Mouse (Mus musculus): ENCODE measurements around the gene Mrpl49. TPM values are rescaled to one million over a fixed set of nuclear protein-coding genes. Genes with fewer than 3 reads are reported as not detected.
A peak's percentile ranks its signal among the peaks of the same experiment; 100 is the strongest.

The Mrpl49 gene
- polyA plus RNA-seq, 1 experiment from 2014 or later: 98.6 TPM

DNA sequence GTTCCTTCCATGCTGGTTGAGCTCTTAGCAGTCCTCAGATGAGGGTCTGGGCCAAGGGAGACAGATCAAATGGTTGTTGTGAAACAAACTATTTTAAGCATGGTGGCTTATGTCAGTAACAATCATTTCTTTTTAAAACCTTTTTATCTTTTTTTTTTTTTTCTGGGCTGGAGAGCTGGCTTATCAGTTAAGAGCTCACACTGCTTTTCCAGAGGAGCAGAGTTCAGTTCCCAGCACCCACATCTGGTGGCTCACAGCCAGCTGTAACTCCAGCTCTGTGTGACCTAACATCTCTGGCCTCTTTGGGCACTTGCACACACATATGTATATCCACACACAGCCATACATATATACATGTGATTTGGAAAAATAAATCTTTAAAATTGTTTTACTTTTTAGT is 19.9 kb downstream of the Mrpl49 start:
- no peaks in the 10 kb centered on the region for H3K4me1 ChIP-seq (ENCODE audit: control insufficient read depth, insufficient read depth, low read length)
- H3K9me3 ChIP-seq (ENCODE audit: control insufficient read depth, low read length): no peaks in the 10 kb centered on the region
- no peaks in the 10 kb centered on the region for H3K27me3 ChIP-seq (ENCODE audit: control insufficient read depth, insufficient read depth, low read length)
- H3K4me3 ChIP-seq (ENCODE audit: low read depth, low read length): no peak overlapping the region
- no peak overlapping the region for H3K9ac ChIP-seq (ENCODE audit: low read length)
- H3K27ac ChIP-seq (replicated peaks; ENCODE audit: low read depth, low read length): no peak overlapping the region
- H3K4me2 ChIP-seq (ENCODE audit: low read depth, severe bottlenecking): no peak overlapping the region
- ATAC-seq (ENCODE audit: insufficient number of reproducible peaks, low FRiP score, low TSS enrichment, low read depth): no peak
- H3K36me3 ChIP-seq (ENCODE audit: control insufficient read depth, insufficient read depth, low read length): no peaks in the 10 kb centered on the region
- no peak for DNase-seq (ENCODE audit: low spot score)

DNA sequence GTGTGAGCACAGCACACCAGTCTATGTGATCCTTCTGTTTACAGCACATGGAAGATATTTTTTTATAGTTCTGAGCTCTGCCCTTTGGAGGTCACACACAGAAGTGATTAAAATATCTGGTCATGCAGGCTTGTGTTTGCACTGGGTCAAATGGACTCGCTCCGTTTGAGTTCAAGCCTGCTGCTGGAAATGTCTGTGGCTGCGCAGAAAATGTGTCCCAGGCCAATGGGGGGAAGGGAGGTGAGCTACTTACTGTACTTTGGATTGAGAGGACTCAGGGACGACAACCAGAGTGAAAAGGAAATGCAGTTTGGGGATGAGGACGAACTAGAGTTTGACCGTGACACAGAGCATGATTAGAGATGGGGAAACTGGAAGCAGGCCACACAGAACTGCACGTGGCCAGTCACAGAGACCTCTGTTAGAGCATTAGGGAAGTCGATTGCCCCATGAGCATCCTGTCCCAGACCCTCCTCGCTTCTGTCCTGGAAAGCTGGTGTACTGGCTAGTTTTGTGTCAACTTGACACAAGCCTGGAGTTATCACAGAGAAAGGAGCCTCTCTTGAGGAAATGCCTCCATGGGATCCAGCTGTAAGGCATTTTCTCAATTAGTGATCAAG is 21.5 kb downstream of the Mrpl49 start:
- Histone ChIP-seq H3K4me2 (ENCODE audit: low read depth, severe bottlenecking) (no peak overlapping the region), H3K4me3 (ENCODE audit: low read depth, low read length) (no peak overlapping the region), H3K9me3 (ENCODE audit: control insufficient read depth, low read length) (no peaks in the 10 kb centered on the region), H3K27ac (replicated peaks; ENCODE audit: low read depth, low read length) (no peak overlapping the region), H3K4me1 (ENCODE audit: control insufficient read depth, insufficient read depth, low read length) (no peaks in the 10 kb centered on the region), H3K9ac (ENCODE audit: low read length) (no peak overlapping the region), H3K27me3 (ENCODE audit: control insufficient read depth, insufficient read depth, low read length) (no peaks in the 10 kb centered on the region), H3K36me3 (ENCODE audit: control insufficient read depth, insufficient read depth, low read length) (no peaks in the 10 kb centered on the region)
- WGBS: 77% methylated on average over 9 of the region's 9 CpGs
- DNase-seq (ENCODE audit: low spot score): no peak
- no peak for ATAC-seq (ENCODE audit: insufficient number of reproducible peaks, low FRiP score, low TSS enrichment, low read depth)

DNA sequence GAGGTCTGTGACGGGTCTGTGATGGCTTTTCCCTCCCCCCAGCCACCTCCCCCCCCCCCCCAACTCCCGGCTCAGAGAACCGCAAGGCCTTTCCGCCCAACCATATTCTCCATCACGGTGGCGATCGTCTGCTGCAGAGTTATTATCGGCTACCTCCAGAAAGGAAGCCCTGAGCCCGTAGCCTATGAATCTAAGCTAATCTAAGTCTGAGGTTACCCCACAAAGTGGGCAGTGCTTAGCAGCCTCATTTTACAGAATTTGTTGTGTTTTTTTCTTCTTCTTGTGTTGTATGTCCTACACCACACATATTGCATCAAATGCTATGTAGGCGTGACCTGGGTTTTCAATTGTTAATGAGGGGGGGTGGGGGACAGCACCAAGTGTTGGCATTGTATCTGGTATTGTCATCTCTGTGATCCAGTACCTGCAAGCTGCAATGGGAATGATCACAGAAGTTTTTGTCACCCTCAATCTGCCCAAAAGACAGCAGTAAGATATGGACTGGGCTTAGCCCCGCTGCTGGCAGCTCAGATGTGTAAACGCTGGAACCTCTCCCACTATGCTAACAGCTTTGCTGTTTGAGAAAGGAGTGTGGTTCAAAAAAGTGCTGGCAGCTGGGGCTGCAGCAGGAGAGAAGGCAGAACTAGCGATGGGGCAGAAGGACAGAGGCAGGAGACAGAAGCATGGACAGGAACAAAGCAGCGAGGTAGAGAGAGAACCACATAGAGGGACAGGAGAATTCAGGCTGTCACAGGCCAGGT is 26.9 kb downstream of the Mrpl49 start:
- H3K9ac ChIP-seq (ENCODE audit: low read length): no peak overlapping the region
- H3K4me3 ChIP-seq (ENCODE audit: low read depth, low read length): no peak overlapping the region
- no peaks in the 10 kb centered on the region for H3K9me3 ChIP-seq (ENCODE audit: control insufficient read depth, low read length)
- no peaks in the 10 kb centered on the region for H3K36me3 ChIP-seq (ENCODE audit: control insufficient read depth, insufficient read depth, low read length)
- H3K4me1 ChIP-seq (ENCODE audit: control insufficient read depth, insufficient read depth, low read length): no peaks in the 10 kb centered on the region
- 77% methylated on average over 14 of the region's 14 CpGs for WGBS
- no peak for DNase-seq (ENCODE audit: low spot score)
- H3K4me2 ChIP-seq (ENCODE audit: low read depth, severe bottlenecking): no peak overlapping the region
- ATAC-seq (ENCODE audit: insufficient number of reproducible peaks, low FRiP score, low TSS enrichment, low read depth): no peak
- no peaks in the 10 kb centered on the region for H3K27me3 ChIP-seq (ENCODE audit: control insufficient read depth, insufficient read depth, low read length)
- H3K27ac ChIP-seq (replicated peaks; ENCODE audit: low read depth, low read length): no peak overlapping the region

DNA sequence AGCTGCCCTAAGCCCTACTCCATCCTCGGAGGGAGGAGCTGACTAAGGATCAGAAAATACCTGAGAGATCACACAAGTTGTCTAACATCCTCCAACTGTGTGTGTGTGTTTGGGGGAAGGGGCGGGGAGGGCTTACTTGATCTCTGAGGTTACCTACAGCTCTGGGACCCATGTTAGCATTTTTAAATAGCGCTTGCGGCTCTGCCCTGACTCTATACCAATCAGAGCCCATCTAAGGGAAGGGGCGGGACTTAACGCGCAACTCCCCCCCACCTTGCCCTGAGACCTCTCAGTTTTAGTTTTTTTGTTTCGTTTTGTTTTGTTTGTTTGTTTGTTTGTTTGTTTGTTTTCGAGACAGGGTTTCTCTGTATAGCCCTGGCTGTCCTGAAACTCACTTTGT is 28.2 kb downstream of the Mrpl49 start:
- ATAC-seq (ENCODE audit: insufficient number of reproducible peaks, low FRiP score, low TSS enrichment, low read depth): no peak
- Histone ChIP-seq H3K36me3 (ENCODE audit: control insufficient read depth, insufficient read depth, low read length) (no peaks in the 10 kb centered on the region), H3K9ac (ENCODE audit: low read length) (no peak overlapping the region)

DNA sequence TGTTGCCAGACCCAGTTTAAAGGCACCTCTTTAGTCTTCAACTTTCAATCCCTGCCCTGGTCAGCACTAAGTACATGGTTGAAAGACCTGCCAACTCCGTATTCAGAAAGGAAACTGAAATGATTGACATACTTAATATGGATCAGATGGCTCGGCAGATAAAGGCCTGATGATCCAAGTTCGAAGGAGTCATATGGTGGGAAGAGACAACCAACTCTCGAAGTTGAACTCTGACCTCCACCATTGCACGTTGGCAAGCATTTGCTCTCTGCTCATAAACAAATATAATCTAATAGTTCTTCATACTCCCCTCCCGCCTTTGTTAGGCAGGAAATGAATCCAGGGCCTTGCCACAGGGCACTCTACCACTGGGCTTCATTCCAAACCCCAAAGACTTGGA is 28.6 kb downstream of the Mrpl49 start:
- Histone ChIP-seq H3K9ac (ENCODE audit: low read length) (no peak overlapping the region), H3K4me1 (ENCODE audit: control insufficient read depth, insufficient read depth, low read length) (no peaks in the 10 kb centered on the region), H3K4me2 (ENCODE audit: low read depth, severe bottlenecking) (no peak overlapping the region), H3K36me3 (ENCODE audit: control insufficient read depth, insufficient read depth, low read length) (no peaks in the 10 kb centered on the region), H3K9me3 (ENCODE audit: control insufficient read depth, low read length) (no peaks in the 10 kb centered on the region), H3K27me3 (ENCODE audit: control insufficient read depth, insufficient read depth, low read length) (no peaks in the 10 kb centered on the region), H3K4me3 (ENCODE audit: low read depth, low read length) (no peak overlapping the region), H3K27ac (replicated peaks; ENCODE audit: low read depth, low read length) (no peak overlapping the region)
- no peak for DNase-seq (ENCODE audit: low spot score)
- WGBS: 89% methylated on average over 6 of the region's 6 CpGs
- ATAC-seq (ENCODE audit: insufficient number of reproducible peaks, low FRiP score, low TSS enrichment, low read depth): no peak

More for the DNA sequence above, 28.2 kb downstream of the Mrpl49 start:
- no peak overlapping the region for H3K4me2 ChIP-seq (ENCODE audit: low read depth, severe bottlenecking)
- H3K27me3 ChIP-seq (ENCODE audit: control insufficient read depth, insufficient read depth, low read length): no peaks in the 10 kb centered on the region
- no peaks in the 10 kb centered on the region for H3K9me3 ChIP-seq (ENCODE audit: control insufficient read depth, low read length)
- no peak overlapping the region for H3K4me3 ChIP-seq (ENCODE audit: low read depth, low read length)
- H3K4me1 ChIP-seq (ENCODE audit: control insufficient read depth, insufficient read depth, low read length): no peaks in the 10 kb centered on the region
- 80% methylated on average over 9 of the region's 9 CpGs for WGBS
- no peak overlapping the region for H3K27ac ChIP-seq (replicated peaks; ENCODE audit: low read depth, low read length)
- no peak for DNase-seq (ENCODE audit: low spot score)

DNA sequence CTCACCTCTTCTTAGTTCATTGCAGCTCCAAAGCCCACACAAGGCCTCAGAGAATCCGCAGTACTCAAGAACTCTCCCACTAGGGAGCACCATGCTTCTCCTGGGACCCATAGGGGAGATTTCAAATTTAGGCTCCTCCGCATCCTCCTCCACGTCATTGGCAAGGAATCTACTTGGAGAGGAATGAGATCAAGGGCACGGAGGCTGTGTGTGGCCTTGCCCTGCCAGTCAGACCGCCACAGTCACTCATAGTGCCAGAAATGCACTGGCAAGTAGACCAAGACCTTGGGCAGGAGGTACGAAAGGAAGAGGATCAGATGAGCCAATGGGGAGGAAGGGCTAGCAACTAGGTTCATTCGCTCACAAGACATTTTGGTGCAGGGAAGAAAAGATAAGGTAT is 33.7 kb downstream of the Mrpl49 start:
- no peaks in the 10 kb centered on the region for H3K4me1 ChIP-seq (ENCODE audit: control insufficient read depth, insufficient read depth, low read length)
- no peak overlapping the region for H3K9ac ChIP-seq (ENCODE audit: low read length)
- ATAC-seq (ENCODE audit: insufficient number of reproducible peaks, low FRiP score, low TSS enrichment, low read depth): no peak
- no peak for DNase-seq (ENCODE audit: low spot score)
- H3K9me3 ChIP-seq (ENCODE audit: control insufficient read depth, low read length): no peaks in the 10 kb centered on the region
- no peaks in the 10 kb centered on the region for H3K27me3 ChIP-seq (ENCODE audit: control insufficient read depth, insufficient read depth, low read length)
- H3K27ac ChIP-seq (replicated peaks; ENCODE audit: low read depth, low read length): no peak overlapping the region
- WGBS: 89% methylated on average over 7 of the region's 7 CpGs
- no peaks in the 10 kb centered on the region for H3K36me3 ChIP-seq (ENCODE audit: control insufficient read depth, insufficient read depth, low read length)
- H3K4me3 ChIP-seq (ENCODE audit: low read depth, low read length): no peak overlapping the region
- H3K4me2 ChIP-seq (ENCODE audit: low read depth, severe bottlenecking): no peak overlapping the region

DNA sequence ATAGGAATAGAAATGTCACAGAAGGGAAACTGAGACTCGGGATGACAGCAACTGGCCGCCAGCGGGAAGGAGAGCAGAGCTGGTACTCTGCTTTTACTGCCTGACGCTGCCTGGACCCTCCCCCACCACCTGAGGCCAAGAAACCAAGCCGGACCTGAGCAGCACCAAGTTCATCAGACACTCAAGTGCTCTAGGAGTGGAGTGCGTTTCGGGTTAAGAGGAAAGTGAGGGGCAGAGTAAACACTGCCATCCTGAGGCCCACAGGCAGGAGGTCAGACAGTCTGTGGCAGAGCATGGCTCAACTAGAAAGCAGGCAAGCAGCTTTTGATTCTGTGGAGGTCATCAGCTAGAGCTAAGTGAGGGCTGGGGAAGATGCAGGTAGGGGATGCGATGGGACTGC is 34.5 kb downstream of the Mrpl49 start:
- no peak overlapping the region for H3K9ac ChIP-seq (ENCODE audit: low read length)
- ATAC-seq (ENCODE audit: insufficient number of reproducible peaks, low FRiP score, low TSS enrichment, low read depth) (no peak), DNase-seq (ENCODE audit: low spot score) (no peak)
- no peaks in the 10 kb centered on the region for H3K4me1 ChIP-seq (ENCODE audit: control insufficient read depth, insufficient read depth, low read length)
- WGBS: 57% methylated on average over 8 of the region's 8 CpGs
- H3K36me3 ChIP-seq (ENCODE audit: control insufficient read depth, insufficient read depth, low read length): no peaks in the 10 kb centered on the region
- no peak overlapping the region for H3K4me2 ChIP-seq (ENCODE audit: low read depth, severe bottlenecking)
- no peaks in the 10 kb centered on the region for H3K27me3 ChIP-seq (ENCODE audit: control insufficient read depth, insufficient read depth, low read length)
- H3K27ac ChIP-seq (replicated peaks; ENCODE audit: low read depth, low read length): no peak overlapping the region
- H3K4me3 ChIP-seq (ENCODE audit: low read depth, low read length): no peak overlapping the region
- H3K9me3 ChIP-seq (ENCODE audit: control insufficient read depth, low read length): no peaks in the 10 kb centered on the region

DNA sequence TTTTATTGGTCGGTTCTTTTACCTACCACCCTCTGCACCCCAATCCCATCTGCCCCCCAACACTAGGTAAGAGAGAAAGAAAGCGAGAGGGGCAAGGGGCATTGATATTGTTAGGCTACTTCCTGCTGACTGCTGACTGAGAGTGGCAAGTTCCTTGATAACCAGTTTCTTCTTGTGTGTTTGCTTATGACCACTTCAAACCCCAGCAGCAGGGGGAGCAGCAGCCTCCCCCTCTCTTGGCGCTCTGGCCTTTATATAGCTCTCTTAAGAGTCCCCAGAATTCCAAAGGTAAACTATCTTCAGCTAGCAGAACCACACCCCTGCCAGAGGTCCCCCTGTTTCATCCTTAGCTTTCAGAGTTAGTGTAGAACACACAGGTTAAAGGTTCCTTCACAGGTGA is 37.3 kb downstream of the Mrpl49 start:
- Histone ChIP-seq H3K4me2 (ENCODE audit: low read depth, severe bottlenecking) (no peak overlapping the region), H3K27me3 (ENCODE audit: control insufficient read depth, insufficient read depth, low read length) (peaks cover 8% of the 10 kb centered on the region; the same call in 1 of the 2 replicates), H3K4me1 (ENCODE audit: control insufficient read depth, insufficient read depth, low read length) (peaks cover 4% of the 10 kb centered on the region; the same call in 1 of the 2 replicates), H3K27ac (replicated peaks; ENCODE audit: low read depth, low read length) (no peak overlapping the region), H3K4me3 (ENCODE audit: low read depth, low read length) (no peak overlapping the region), H3K36me3 (ENCODE audit: control insufficient read depth, insufficient read depth, low read length) (no peaks in the 10 kb centered on the region), H3K9ac (ENCODE audit: low read length) (0 out of 2 replicates have a peak overlapping the region, but pooled peaks have one; percentile 22), H3K9me3 (ENCODE audit: control insufficient read depth, low read length) (no peaks in the 10 kb centered on the region)
- no peak for DNase-seq (ENCODE audit: low spot score)
- ATAC-seq (ENCODE audit: insufficient number of reproducible peaks, low FRiP score, low TSS enrichment, low read depth): no peak
- WGBS: 67% methylated on average over 3 of the region's 3 CpGs

Data from limb, embryonic 11.5 days (tissue).